Mouse (Mus musculus) kidney, postnatal 4 days (tissue): ENCODE results near the gene Gstp2.

Experiments used
- DNase-seq, 2 experiments: peaks; one replicate each; pipeline ENCODE4 v3.0.0; 2021; ENCODE audit warnings: mixed read lengths in 2 of 2

Gstp2 gene

GRCm38 (mm10) chr19:4045966-4046865 lies at the start of gene Gstp2:
TSS of gene Gstp2 (minus strand) at chr19:4046023.
- DNase-seq, result peak; percentile 79 to 86

DNA sequence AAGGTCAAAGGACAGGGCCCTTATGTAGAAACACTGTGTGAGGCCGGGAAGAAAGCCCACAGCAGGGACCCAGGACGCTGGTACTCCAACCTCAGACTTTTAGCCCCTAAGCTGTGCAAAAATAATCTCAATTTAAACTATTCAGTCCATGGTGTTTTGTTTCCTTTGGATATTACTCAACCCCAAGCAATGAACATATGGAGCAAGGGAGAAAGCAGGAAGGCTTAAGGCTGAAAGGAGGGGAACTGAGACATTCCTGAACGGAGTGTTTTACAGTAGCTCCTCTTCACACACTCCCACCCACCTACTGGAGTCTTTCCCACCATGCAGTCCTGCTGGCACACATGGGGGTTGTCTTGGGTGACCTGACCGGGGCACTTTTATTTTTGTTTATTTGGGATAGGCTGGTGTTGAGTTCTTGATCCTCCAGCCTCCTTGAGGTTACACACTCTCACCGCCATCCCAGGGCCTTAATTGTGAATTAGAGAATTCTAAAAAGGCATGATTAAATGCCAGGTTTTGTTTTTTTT lies 49.0 kb upstream of the Gstp2 start:
- DNase-seq, result no peak

- DNase-seq, result no peak
Measured at GRCm38 (mm10) chr19:4094348-4094747, 48.5 kb upstream of the Gstp2 start.

DNA sequence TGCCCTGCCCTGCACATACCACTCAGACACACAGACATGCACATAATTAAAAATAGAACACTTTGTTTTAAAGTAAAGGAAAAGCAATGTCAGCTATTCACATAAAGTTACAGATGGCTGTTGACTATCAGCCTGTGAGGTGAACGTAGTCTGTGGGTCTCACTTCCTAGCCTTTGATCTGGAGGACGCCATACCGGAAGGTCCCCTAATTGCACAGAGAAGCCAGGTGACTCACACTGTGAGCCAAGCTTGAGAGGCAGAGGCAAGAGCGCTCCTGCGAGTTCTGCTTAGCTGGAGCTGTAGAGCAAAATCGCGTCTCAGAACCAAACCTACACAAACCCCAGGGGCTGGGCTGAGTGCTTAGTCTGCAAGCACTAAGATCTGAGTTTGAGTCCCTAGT lies 47.9 kb upstream of the Gstp2 start:
- no peak for DNase-seq

GRCm38 (mm10) chr19:4092750-4093149 lies 46.9 kb upstream of the Gstp2 start:
- DNase-seq, result no peak

DNA sequence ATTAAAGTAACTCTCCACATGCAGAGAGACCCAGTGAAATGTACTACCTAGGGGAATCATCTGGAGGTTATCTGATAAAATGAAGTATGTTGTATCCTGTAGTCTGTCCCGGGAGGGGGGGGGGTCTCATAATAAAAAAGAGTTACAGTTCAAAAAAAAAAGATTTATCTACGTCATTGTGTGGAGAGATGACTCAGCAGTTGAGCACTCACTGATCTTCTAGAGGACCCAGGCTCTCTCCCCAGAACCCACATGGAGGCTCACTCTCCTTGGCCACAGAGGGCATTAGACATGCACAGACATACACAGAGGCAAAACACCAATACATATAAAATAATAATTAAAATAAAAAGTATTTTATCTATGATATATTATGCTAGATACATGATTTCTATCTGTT lies 45.6 kb upstream of the Gstp2 start:
- no peak for DNase-seq

- DNase-seq, result no peak
Measured at GRCm38 (mm10) chr19:4090446-4090845, 44.6 kb upstream of the Gstp2 start.

GRCm38 (mm10) chr19:4089128-4089527 lies 43.3 kb upstream of the Gstp2 start:
- DNase-seq, result no peak

GRCm38 (mm10) chr19:4088146-4088545 lies 42.3 kb upstream of the Gstp2 start:
- DNase-seq, result no peak

GRCm38 (mm10) chr19:4087090-4087489 lies 41.3 kb upstream of the Gstp2 start:
- DNase-seq, result no peak

DNA sequence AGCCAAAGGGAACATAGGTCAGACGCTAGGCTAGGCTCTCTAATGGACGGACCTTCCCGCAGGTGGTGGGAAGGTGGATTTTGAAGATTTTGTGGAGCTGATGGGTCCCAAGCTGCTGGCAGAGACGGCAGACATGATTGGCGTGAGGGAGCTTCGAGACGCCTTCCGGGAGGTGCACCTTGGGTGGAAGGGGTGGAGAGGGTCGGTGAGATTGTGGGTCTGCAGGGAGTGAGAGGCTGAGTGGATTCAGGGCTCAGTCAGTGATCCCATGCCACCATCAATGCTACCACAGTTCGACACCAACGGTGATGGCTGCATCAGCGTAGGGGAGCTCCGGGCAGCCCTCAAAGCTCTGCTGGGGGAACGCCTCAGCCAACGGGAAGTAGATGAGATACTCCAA lies 40.3 kb upstream of the Gstp2 start:
- DNase-seq, result no peak

GRCm38 (mm10) chr19:4084984-4085383 lies 39.2 kb upstream of the Gstp2 start:
- DNase-seq, result peak in 1 of 2 experiments; percentile 46

- DNase-seq, result no peak
Measured at GRCm38 (mm10) chr19:4083826-4084225, 38.0 kb upstream of the Gstp2 start.

- no peak for DNase-seq
Measured at GRCm38 (mm10) chr19:4083316-4083715, 37.5 kb upstream of the Gstp2 start.

GRCm38 (mm10) chr19:4082219-4082965 lies 36.6 kb upstream of the Gstp2 start:
- no peak for DNase-seq

- DNase-seq, result no peak
Measured at GRCm38 (mm10) chr19:4081394-4081793, 35.6 kb upstream of the Gstp2 start, which contains the start of gene Cabp2. TSS of gene Cabp2 (plus strand) at chr19:4081578.

- no peak for DNase-seq
Measured at GRCm38 (mm10) chr19:4080511-4081009, 34.7 kb upstream of the Gstp2 start.

DNA sequence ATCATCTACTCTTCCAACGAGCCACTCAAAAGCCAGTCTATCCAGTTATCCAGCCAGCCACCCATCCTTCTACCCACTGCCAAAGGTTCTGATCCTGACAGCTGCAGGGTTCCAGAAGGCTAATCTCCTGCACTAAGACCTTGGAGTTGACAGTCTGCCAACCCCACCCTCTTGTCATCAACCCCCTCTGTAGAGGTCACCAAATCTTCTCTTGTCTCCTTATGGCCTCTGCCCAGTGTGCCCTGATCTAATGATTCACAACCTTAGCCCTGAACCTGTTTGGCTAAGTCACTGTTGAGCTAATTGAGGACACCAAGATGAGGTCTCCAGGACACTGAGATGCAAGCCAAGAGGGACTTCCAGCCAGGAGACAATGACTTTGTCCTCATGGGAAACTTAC lies 33.8 kb upstream of the Gstp2 start:
- no peak for DNase-seq

- no peak for DNase-seq
Measured at GRCm38 (mm10) chr19:4075531-4075930, 29.7 kb upstream of the Gstp2 start.

- no peak for DNase-seq
Measured at GRCm38 (mm10) chr19:4072706-4073424, 27.0 kb upstream of the Gstp2 start.

DNA sequence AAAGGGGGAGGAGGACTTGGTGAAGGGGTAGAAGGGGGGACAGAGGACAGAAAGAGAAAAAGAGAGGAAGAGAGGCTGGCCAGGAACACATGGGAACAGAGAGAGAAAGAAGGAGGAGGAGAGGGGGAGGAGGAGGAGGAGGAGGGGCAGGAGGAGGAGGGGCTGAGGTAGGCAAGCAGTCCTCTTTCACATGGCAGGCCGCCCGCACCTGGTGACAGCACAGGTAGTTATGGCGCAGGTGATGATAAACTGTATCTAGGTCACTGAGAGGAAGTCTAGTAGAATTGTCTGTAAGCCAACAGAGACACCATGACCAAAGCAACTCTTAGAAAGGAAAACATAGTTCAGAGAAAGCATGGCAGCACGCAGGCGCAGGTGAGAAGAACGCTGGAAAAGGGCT lies 25.6 kb upstream of the Gstp2 start:
- no peak for DNase-seq

DNA sequence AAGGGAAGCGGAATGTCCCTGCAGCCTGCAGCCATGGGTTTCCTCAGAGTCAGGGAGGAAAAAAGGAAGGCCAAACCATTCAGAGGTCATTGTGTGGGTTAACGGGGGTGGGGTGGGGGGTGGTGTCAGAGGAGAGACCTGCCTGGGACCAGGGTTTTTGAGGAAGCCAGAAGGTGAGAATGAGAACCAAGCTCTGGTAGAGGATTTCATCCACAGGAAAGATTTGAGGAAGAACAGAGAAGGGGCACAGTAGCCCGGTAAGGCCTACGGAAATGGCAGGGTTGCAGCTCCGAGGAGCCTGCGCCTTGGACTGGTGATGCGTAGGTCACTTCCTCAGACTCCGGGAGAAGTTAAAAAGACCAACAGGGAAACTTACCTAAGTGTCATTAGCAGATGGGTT lies 24.9 kb upstream of the Gstp2 start:
- no peak for DNase-seq

GRCm38 (mm10) chr19:4070311-4070710 lies 24.5 kb upstream of the Gstp2 start:
- no peak for DNase-seq
